Mouse (Mus musculus): ENCODE measurements around the gene Hist1h2ad. TPM values are rescaled to one million over a fixed set of nuclear protein-coding genes. Genes with fewer than 3 reads are reported as not detected.
"Not testable (repeated sequence)": the region's sequence is repeated elsewhere in the genome, so short reads cannot be mapped to it uniquely, and the experiment has no call there.

Gene Hist1h2ad
- polyA plus RNA-seq, 1 experiment from 2014 or later, result 1.6 TPM

DNA sequence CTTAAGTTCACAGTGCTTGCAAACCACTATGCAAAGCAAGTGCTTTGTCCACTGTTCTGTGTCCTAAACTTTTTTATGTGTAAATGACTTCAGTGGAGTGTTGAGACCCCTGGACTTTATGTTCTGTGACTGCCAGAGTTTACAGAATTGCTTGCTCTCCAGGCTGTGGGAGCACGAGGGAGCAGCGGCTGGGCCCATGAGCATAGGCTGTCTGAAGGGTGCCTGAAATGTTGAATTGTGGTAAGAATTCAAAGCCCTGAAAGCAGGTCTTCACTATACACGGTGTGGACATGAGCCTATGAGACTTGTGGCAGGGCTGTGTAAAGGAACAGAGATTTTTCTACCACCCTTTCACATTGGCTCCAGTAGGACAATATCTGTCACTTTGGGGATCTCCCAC lies 37.5 kb downstream of the Hist1h2ad start:
- H3K4me1 ChIP-seq (replicated peaks), result no peaks in the 10 kb centered on the region
- 87% methylated on average over 3 of the region's 3 CpGs for WGBS
- no peak overlapping the region for H3K9ac ChIP-seq
- no peaks in the 10 kb centered on the region for H3K27me3 ChIP-seq
- no peak overlapping the region for H3K4me3 ChIP-seq
- H3K4me2 ChIP-seq, result no peak overlapping the region
- no peaks in the 10 kb centered on the region for H3K36me3 ChIP-seq
- no peak for ATAC-seq (replicated peaks; ENCODE audit: insufficient number of reproducible peaks, insufficient read depth, low FRiP score, low read depth)
- H3K9me3 ChIP-seq (replicated peaks), result no peaks in the 10 kb centered on the region
- H3K27ac ChIP-seq, result no peak overlapping the region

DNA sequence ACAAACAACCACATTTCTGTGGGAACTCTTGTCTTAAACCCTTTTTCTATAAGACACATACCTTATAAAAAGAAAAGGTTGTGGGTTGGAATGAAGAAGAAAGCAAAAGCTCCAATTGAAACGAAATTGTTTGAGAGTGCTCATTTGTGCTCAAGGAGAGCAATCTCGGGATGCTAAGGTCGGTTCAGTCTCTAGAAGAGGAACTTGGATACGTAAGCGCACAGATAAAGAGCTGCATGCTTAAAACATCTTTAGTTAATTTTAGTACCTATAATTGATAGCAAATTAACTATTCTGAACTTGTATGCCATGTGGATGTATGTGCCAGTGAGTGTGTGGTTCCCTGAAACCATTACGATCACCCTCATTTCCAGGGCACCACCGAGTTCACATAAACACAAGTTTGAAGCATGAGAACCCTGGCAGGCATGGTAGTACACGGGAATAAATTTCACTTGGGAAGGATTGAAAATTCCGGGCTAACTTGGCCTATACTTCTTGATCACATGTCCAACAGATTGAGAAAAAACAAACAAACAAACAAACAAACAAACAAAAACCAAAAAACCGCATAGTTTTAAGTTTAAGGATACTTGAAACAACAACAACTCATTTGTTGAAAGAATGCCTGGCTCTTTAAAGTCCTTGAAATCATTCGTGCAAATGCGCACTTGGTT lies 46.0 kb downstream of the Hist1h2ad start:
- H3K4me1 ChIP-seq (replicated peaks), result peaks cover 10% of the 10 kb centered on the region; the same call in 1 of the 2 replicates
- H3K36me3 ChIP-seq, result no peaks in the 10 kb centered on the region
- WGBS, result 49% methylated on average over 12 of the region's 12 CpGs
- peak overlapping the region; percentile 92 for H3K9ac ChIP-seq
- no peak for ATAC-seq (replicated peaks; ENCODE audit: insufficient number of reproducible peaks, insufficient read depth, low FRiP score, low read depth)
- H3K4me3 ChIP-seq, result peak overlapping the region; percentile 69
- H3K9me3 ChIP-seq (replicated peaks), result no peaks in the 10 kb centered on the region
- peak overlapping the region; percentile 88 for H3K4me2 ChIP-seq
- no peaks in the 10 kb centered on the region for H3K27me3 ChIP-seq
- H3K27ac ChIP-seq, result peak overlapping the region; percentile 97

DNA sequence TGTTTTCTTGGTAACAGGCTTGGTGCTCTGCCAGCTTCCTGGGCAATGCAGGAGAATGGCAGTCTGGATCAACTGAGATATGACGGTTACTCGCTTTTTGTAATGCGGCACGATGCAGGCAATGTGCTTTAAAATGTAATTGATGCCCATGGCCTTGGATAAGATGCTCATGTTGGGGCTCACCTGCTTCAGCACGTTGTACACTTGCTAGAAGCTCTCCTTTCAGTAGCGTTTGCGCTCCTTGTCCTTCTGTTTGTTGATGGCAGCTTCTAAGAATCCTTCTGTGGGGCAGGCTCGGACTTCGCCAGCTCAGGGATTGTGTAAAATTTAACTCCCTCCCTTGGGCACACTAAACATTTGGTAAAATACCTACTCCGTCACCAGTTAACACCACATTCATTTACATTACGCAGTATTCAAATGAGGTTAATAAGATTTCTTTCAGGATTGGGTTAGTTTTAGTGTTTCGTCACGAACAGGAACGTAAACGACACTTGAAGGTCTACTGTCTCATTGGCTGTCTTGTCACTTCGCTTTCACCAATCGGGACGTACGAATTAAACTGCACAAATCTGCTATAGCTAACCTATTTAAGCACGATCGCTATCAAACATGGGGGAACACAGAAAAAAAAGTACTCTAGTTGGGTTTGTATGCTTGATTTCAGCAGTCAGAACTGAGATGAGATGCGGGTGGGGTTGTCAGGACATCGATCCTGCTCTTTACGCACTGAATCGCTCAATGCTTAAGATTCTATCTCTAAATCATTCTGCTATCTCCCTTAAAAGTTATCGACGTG lies 46.8 kb downstream of the Hist1h2ad start, which contains the start of gene Hist1h2be:
Gene Hist1h2be, minus strand, starts transcription at position 392 of the 799 bp plus-strand sequence.
- no peaks in the 10 kb centered on the region for H3K9me3 ChIP-seq (replicated peaks)
- no peaks in the 10 kb centered on the region for H3K27me3 ChIP-seq
- no peaks in the 10 kb centered on the region for H3K36me3 ChIP-seq
- H3K27ac ChIP-seq, result peak within 1 kb of the TSS; percentile 97
- peaks cover 10% of the 10 kb centered on the region; the same call in 1 of the 2 replicates for H3K4me1 ChIP-seq (replicated peaks)
- WGBS, result under 1% methylated on average over 27 of the region's 27 CpGs
- H3K4me2 ChIP-seq, result peak within 1 kb of the TSS; percentile 88
- ATAC-seq (replicated peaks; ENCODE audit: insufficient number of reproducible peaks, insufficient read depth, low FRiP score, low read depth), result peak; percentile 82
- peak within 1 kb of the TSS; percentile 69 for H3K4me3 ChIP-seq
- peak within 1 kb of the TSS; percentile 92 for H3K9ac ChIP-seq

DNA sequence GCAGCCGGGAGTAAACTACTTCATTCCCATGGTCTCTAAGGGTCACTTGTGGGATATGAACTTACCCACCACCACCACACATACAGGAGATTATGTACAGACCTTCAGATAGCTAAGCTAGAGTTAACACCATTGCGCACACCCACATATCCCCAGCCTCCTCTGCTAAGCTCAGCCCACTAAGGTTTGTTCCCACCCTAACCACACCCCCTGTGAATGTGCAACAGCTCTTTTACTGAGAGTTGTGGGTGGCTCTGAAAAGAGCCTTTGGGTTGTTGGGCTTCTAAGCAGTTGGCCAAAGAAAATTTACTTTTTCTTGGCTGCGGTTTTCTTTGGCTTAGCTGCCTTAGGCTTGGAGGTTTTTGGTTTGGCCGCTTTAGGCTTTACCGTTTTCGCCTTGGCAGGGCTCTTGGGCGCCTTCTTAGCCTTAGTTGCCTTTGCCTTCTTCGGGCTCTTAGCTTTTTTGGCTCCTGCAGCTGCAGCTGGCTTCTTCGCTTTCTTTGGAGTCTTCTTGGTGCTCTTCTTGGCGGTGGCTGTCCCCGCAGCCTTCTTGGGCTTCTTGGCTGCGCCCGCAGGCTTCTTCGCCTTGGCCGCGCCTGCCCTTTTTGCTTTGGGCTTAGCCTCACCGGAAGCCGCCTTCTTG lies 47.5 kb downstream of the Hist1h2ad start:
- ATAC-seq (replicated peaks; ENCODE audit: insufficient number of reproducible peaks, insufficient read depth, low FRiP score, low read depth), result peak; percentile 90
- peak overlapping the region; percentile 97 for H3K27ac ChIP-seq
- no peaks in the 10 kb centered on the region for H3K9me3 ChIP-seq (replicated peaks)
- 0% methylated on average over 18 of the region's 18 CpGs for WGBS
- H3K36me3 ChIP-seq, result no peaks in the 10 kb centered on the region
- no peaks in the 10 kb centered on the region for H3K27me3 ChIP-seq
- H3K4me2 ChIP-seq, result peak overlapping the region; percentile 88
- peaks cover 10% of the 10 kb centered on the region; the same call in 1 of the 2 replicates for H3K4me1 ChIP-seq (replicated peaks)
- H3K9ac ChIP-seq, result peak overlapping the region; percentile 92
- H3K4me3 ChIP-seq, result peak overlapping the region; percentile 69

- peak within 1 kb of the TSS; percentile 88 for H3K4me2 ChIP-seq
- H3K9ac ChIP-seq, result peak within 1 kb of the TSS; percentile 92
- under 1% methylated on average over 53 of the region's 53 CpGs for WGBS
- ATAC-seq (replicated peaks; ENCODE audit: insufficient number of reproducible peaks, insufficient read depth, low FRiP score, low read depth), result peak; percentile 92
- H3K9me3 ChIP-seq (replicated peaks); H3K36me3 ChIP-seq; H3K27me3 ChIP-seq; H3K4me1 ChIP-seq (replicated peaks): not testable (repeated sequence)
- H3K27ac ChIP-seq, result peak within 1 kb of the TSS; percentile 97
- peak within 1 kb of the TSS; percentile 69 for H3K4me3 ChIP-seq
Measured at GRCm38 (mm10) chr13:23622175-23622671, 48.0 kb downstream of the Hist1h2ad start, which contains the start of gene Hist1h1e. Hist1h1e (minus strand) TSS chr13:23622558.

DNA sequence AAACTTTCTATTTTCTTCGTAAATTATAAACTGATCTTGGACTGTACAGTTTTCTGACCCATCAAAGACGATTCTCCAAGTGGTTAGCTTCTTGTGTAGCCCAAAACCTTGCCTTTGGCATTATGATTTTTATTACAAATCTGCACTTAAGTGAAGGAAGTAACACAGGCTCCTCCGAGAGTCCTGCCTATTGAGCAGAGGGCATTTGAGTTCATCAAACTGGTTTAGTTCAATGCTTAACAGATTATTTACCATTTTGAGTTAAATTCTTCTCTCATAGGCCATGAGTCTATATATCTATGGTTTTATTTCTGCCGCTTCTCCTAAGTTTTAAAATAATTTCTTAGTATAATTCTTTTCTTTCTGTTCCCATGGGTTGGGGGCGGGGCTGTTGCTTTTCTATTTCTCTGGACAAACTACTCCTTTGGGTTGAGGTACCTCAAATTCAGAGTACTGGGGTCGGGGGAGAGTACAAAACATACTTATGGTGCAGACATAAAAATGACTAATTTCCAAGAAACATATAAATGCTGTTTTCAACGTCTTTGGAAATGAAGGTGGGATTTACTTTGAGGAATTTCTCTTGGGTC lies 48.8 kb downstream of the Hist1h2ad start:
- Histone ChIP-seq H3K27ac (peak overlapping the region; percentile 60; the same call in 1 of the 2 replicates), H3K4me2 (peak overlapping the region; percentile 88), H3K4me1 (replicated peaks) (peaks cover 10% of the 10 kb centered on the region; the same call in 1 of the 2 replicates), H3K27me3 (no peaks in the 10 kb centered on the region), H3K9me3 (replicated peaks) (no peaks in the 10 kb centered on the region), H3K9ac (peak overlapping the region; percentile 21; the same call in 1 of the 2 replicates), H3K36me3 (no peaks in the 10 kb centered on the region), H3K4me3 (peak overlapping the region; percentile 69)
- 29% methylated on average over 7 of the region's 7 CpGs for WGBS
- no peak for ATAC-seq (replicated peaks; ENCODE audit: insufficient number of reproducible peaks, insufficient read depth, low FRiP score, low read depth)

Small RNA genes lying within 50 kb of the gene (microRNA-seq; reads per million reads assigned to microRNA genes)
- gene Gm44297 (not detected), gene Gm44359 (not detected), gene Gm44394 (not detected)

Other genes starting within 250 kb of the Hist1h2ad start
- gene Zfp322a, start 205.2 kb upstream of the Hist1h2ad start, polyA plus RNA-seq (2015; fragmentation: Nextera tagmentation; extraction: Ambion mirVana), result 33.4 and 39.1 TPM in 2 replicates
- 8.1 and 8.2 TPM in 2 replicates for gene Abt1, start 150.5 kb upstream of the Hist1h2ad start, polyA plus RNA-seq (2015; fragmentation: Nextera tagmentation; extraction: Ambion mirVana)
- gene Btn1a1, start 108.5 kb upstream of the Hist1h2ad start, polyA plus RNA-seq (2015; fragmentation: Nextera tagmentation; extraction: Ambion mirVana), result 0.85 and 1.4 TPM in 2 replicates
- gene Btn2a2, start 85.5 kb upstream of the Hist1h2ad start, polyA plus RNA-seq (2015; fragmentation: Nextera tagmentation; extraction: Ambion mirVana), result 0.31 and 0.41 TPM in 2 replicates
- 5.4 and 5.7 TPM in 2 replicates for gene Hist1h4h, start 43.3 kb upstream of the Hist1h2ad start, polyA plus RNA-seq (2015; fragmentation: Nextera tagmentation; extraction: Ambion mirVana)
- gene Hist1h2af, start 40.5 kb upstream of the Hist1h2ad start, polyA plus RNA-seq (2015; fragmentation: Nextera tagmentation; extraction: Ambion mirVana), result 2.2 and 2.6 TPM in 2 replicates
- gene Hist1h3g, start 39.0 kb upstream of the Hist1h2ad start, polyA plus RNA-seq (2015; fragmentation: Nextera tagmentation; extraction: Ambion mirVana), result 1.6 and 3.1 TPM in 2 replicates
- 0.61 and 0.74 TPM in 2 replicates for gene Hist1h2bh, start 31.0 kb upstream of the Hist1h2ad start, polyA plus RNA-seq (2015; fragmentation: Nextera tagmentation; extraction: Ambion mirVana)
- 0.16 and 0.25 TPM in 2 replicates for gene Hist1h3f, start 30.3 kb upstream of the Hist1h2ad start, polyA plus RNA-seq (2015; fragmentation: Nextera tagmentation; extraction: Ambion mirVana)
- 0.62 and 0.66 TPM in 2 replicates for gene Hist1h4f, start 22.7 kb upstream of the Hist1h2ad start, polyA plus RNA-seq (2015; fragmentation: Nextera tagmentation; extraction: Ambion mirVana)
- 0.18 and 0.23 TPM in 2 replicates for gene Hist1h1d, start 21.1 kb upstream of the Hist1h2ad start, polyA plus RNA-seq (2015; fragmentation: Nextera tagmentation; extraction: Ambion mirVana)
- 1.7 and 2.4 TPM in 2 replicates for gene Hist1h3e, start 12.0 kb upstream of the Hist1h2ad start, polyA plus RNA-seq (2015; fragmentation: Nextera tagmentation; extraction: Ambion mirVana)
- gene Hist1h2ae, start 3.2 kb upstream of the Hist1h2ad start, polyA plus RNA-seq (2015; fragmentation: Nextera tagmentation; extraction: Ambion mirVana), result 33.7 and 35.5 TPM in 2 replicates
- gene Hist1h2bg, start 3.0 kb upstream of the Hist1h2ad start, polyA plus RNA-seq (2015; fragmentation: Nextera tagmentation; extraction: Ambion mirVana), result 4.3 and 4.6 TPM in 2 replicates
- 0.97 and 1.5 TPM in 2 replicates for gene Hist1h2bf, start 185 bp upstream of the Hist1h2ad start, polyA plus RNA-seq (2015; fragmentation: Nextera tagmentation; extraction: Ambion mirVana)
- 2.0 and 2.2 TPM in 2 replicates for gene Hist1h3d, start 1.4 kb downstream of the Hist1h2ad start, polyA plus RNA-seq (2015; fragmentation: Nextera tagmentation; extraction: Ambion mirVana)
- 48.2 and 53.2 TPM in 2 replicates for gene Hist1h4d, start 7.2 kb downstream of the Hist1h2ad start, polyA plus RNA-seq (2015; fragmentation: Nextera tagmentation; extraction: Ambion mirVana)
- 1.7 and 1.9 TPM in 2 replicates for gene Hist1h2be, start 46.7 kb downstream of the Hist1h2ad start, polyA plus RNA-seq (2015; fragmentation: Nextera tagmentation; extraction: Ambion mirVana)
- gene Hist1h1e, start 48.2 kb downstream of the Hist1h2ad start, polyA plus RNA-seq (2015; fragmentation: Nextera tagmentation; extraction: Ambion mirVana), result 9.6 and 10.8 TPM in 2 replicates
- 0.50 and 0.74 TPM in 2 replicates for gene Hist1h2ac, start 109.6 kb downstream of the Hist1h2ad start, polyA plus RNA-seq (2015; fragmentation: Nextera tagmentation; extraction: Ambion mirVana)
- gene Hist1h2bc, start 109.8 kb downstream of the Hist1h2ad start, polyA plus RNA-seq (2015; fragmentation: Nextera tagmentation; extraction: Ambion mirVana), result 51.8 and 52.1 TPM in 2 replicates
- 0.14 TPM in 1 of 2 replicates, not detected in the other for gene Hist1h1t, start 121.4 kb downstream of the Hist1h2ad start, polyA plus RNA-seq (2015; fragmentation: Nextera tagmentation; extraction: Ambion mirVana)
- 2.4 and 2.7 TPM in 2 replicates for gene Hist1h4c, start 124.1 kb downstream of the Hist1h2ad start, polyA plus RNA-seq (2015; fragmentation: Nextera tagmentation; extraction: Ambion mirVana)
- 10.3 and 13.6 TPM in 2 replicates for gene Hfe, start 136.5 kb downstream of the Hist1h2ad start, polyA plus RNA-seq (2015; fragmentation: Nextera tagmentation; extraction: Ambion mirVana)
- gene Hist1h1c, start 164.4 kb downstream of the Hist1h2ad start, polyA plus RNA-seq (2015; fragmentation: Nextera tagmentation; extraction: Ambion mirVana), result 38.8 and 41.2 TPM in 2 replicates
- 2.0 and 4.1 TPM in 2 replicates for gene Hist1h3c, start 171.2 kb downstream of the Hist1h2ad start, polyA plus RNA-seq (2015; fragmentation: Nextera tagmentation; extraction: Ambion mirVana)
- 1.2 and 1.9 TPM in 2 replicates for gene Hist1h2bb, start 172.4 kb downstream of the Hist1h2ad start, polyA plus RNA-seq (2015; fragmentation: Nextera tagmentation; extraction: Ambion mirVana)
- gene Hist1h2ab, start 176.7 kb downstream of the Hist1h2ad start, polyA plus RNA-seq (2015; fragmentation: Nextera tagmentation; extraction: Ambion mirVana), result 15.3 and 20.4 TPM in 2 replicates
- gene Hist1h3b, start 177.9 kb downstream of the Hist1h2ad start, polyA plus RNA-seq (2015; fragmentation: Nextera tagmentation; extraction: Ambion mirVana), result 3.1 and 4.7 TPM in 2 replicates
- 1.2 and 1.7 TPM in 2 replicates for gene Hist1h4b, start 182.6 kb downstream of the Hist1h2ad start, polyA plus RNA-seq (2015; fragmentation: Nextera tagmentation; extraction: Ambion mirVana)
- gene Hist1h4a, start 186.8 kb downstream of the Hist1h2ad start, polyA plus RNA-seq (2015; fragmentation: Nextera tagmentation; extraction: Ambion mirVana), result not detected in 2 replicates
- 1.5 and 2.4 TPM in 2 replicates for gene Hist1h3a, start 188.0 kb downstream of the Hist1h2ad start, polyA plus RNA-seq (2015; fragmentation: Nextera tagmentation; extraction: Ambion mirVana)
- gene Hist1h1a, start 189.3 kb downstream of the Hist1h2ad start, polyA plus RNA-seq (2015; fragmentation: Nextera tagmentation; extraction: Ambion mirVana), result 0.76 and 0.98 TPM in 2 replicates
- not detected in 2 replicates for gene Trim38, start 195.5 kb downstream of the Hist1h2ad start, polyA plus RNA-seq (2015; fragmentation: Nextera tagmentation; extraction: Ambion mirVana)
- not detected in 2 replicates for gene Slc17a2, start 232.6 kb downstream of the Hist1h2ad start, polyA plus RNA-seq (2015; fragmentation: Nextera tagmentation; extraction: Ambion mirVana)

Data from heart, embryonic 15.5 days (tissue).